Mouse (Mus musculus) mouse trophoblast stem cell (cell line): ENCODE results near the gene Fam205a3.
"Not testable (repeated sequence)": the region's sequence is repeated elsewhere in the genome, so short reads cannot be mapped to it uniquely, and the experiment has no call there.

ENCODE experiments used
- in situ Hi-C, 2 experiments: fragments of 300-500 bp; cut with MseI, MboI; formaldehyde crosslinking; loops; 2 replicates in 1 of 2; 3 replicates in 1 of 2; pipeline ENCODE4 v1.15.1; 2025

The Fam205a3 gene

DNA sequence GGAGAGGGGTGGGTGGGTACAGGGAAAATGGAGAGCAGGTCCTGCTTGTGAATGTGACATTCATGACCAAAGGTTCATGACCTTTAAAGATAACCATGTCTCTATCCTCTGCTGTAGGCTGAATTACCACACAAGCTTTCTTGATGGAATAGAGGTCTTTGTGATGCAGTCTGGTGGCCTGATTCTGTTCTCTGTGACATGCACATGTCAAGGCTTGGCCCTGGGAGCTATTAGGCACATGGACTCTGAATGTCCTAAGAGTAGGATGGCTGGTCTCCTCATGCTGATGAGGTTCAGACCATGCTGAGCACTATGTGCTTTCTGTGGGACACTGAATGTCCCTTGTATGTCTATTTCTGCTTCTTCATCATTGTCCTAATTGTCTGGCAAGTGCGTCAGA, at the start of gene Fam205a3:
TSS of gene Fam205a3 (plus strand) at position 301 of the 400 bp plus-strand sequence.
- in situ Hi-C loops, result not testable (repeated sequence)

GRCm38 (mm10) chr4:42293967-42294366, 24.2 kb upstream of the Fam205a3 start, which contains the start of gene Gm21953:
Gene Gm21953 (plus strand): TSS chr4:42294267.
- in situ Hi-C loops, result not testable (repeated sequence)
